Mouse (Mus musculus) embryonic facial prominence, embryonic 15.5 days (tissue): ENCODE data around the gene Gprc5d. TPM values are rescaled to one million over a fixed set of nuclear protein-coding genes. Genes with fewer than 3 reads are reported as not detected.
A peak's percentile ranks its signal among the peaks of the same experiment; 100 is the strongest.

Experiments
- ATAC-seq: fragments of 200-750 bp; cut with Nextera tagmentation; 2 replicates; pipeline ENCODE4 v1.8.0; 2017; ENCODE audit warnings: low read depth, moderate TSS enrichment; ENCODE audit not compliant: insufficient number of reproducible peaks, low FRiP score, low TSS enrichment
- H3K27ac ChIP-seq: fragments of 300-500 bp; sonication (generic); replicated peaks from 2 replicates; pipeline ENCODE4 v1.5.1; 2015; ENCODE audit warnings: mild to moderate bottlenecking, inconsistent platforms
- H3K27me3 ChIP-seq: fragments of 300-500 bp; sonication (generic); 2 replicates; pipeline ENCODE4 v1.6.1; 2015; ENCODE audit warnings: inconsistent platforms
- H3K36me3 ChIP-seq: fragments of 300-500 bp; sonication (generic); 2 replicates; pipeline ENCODE4 v1.6.1; 2015; ENCODE audit warnings: mild to moderate bottlenecking, inconsistent platforms
- H3K4me1 ChIP-seq: fragments of 300-500 bp; sonication (generic); 2 replicates; pipeline ENCODE4 v1.6.1; 2015; ENCODE audit warnings: inconsistent platforms
- H3K4me2 ChIP-seq: fragments of 300-500 bp; sonication (generic); replicated peaks from 2 replicates; pipeline ENCODE4 v1.6.1; 2015; ENCODE audit warnings: mild to moderate bottlenecking, inconsistent platforms
- H3K4me3 ChIP-seq: fragments of 300-500 bp; sonication (generic); replicated peaks from 2 replicates; pipeline ENCODE4 v1.5.1; 2015; ENCODE audit warnings: mild to moderate bottlenecking, inconsistent platforms
- H3K9ac ChIP-seq: fragments of 300-500 bp; sonication (generic); 2 replicates; pipeline ENCODE4 v1.6.1; 2015; ENCODE audit warnings: inconsistent platforms
- H3K9me3 ChIP-seq: fragments of 300-500 bp; sonication (generic); replicated peaks from 2 replicates; pipeline ENCODE4 v1.6.1; 2016; ENCODE audit warnings: inconsistent platforms
- WGBS: fragments of 180-500 bp; shearing (Covaris S2); methylation state at CpG from one replicate; pipeline ENCODE4 v1.1.7; 2015; 5-methylcytosine and 5-hydroxymethylcytosine counted together
- polyA plus RNA-seq: library from polyadenylated mRNA; unstranded; fragments of >200 nt; fragmentation: Nextera tagmentation; extraction: Ambion mirVana; gene quantifications from 2 replicates; pipeline ENCODE4 v1.2.1, GENCODE M21; 2015

The Gprc5d gene
- polyA plus RNA-seq, 1 experiment from 2014 or later = 2.8 TPM

GRCm38 (mm10) chr6:135066795-135067445, 51.2 kb downstream of the Gprc5d start:
- Histone ChIP-seq H3K36me3 (no peaks in the 10 kb centered on the region), H3K9me3 (no peaks in the 10 kb centered on the region), H3K9ac (no peak overlapping the region), H3K4me2 (no peak overlapping the region), H3K4me1 (peaks cover 13% of the 10 kb centered on the region), H3K27ac (no peak overlapping the region), H3K4me3 (no peak overlapping the region), H3K27me3 (peaks cover 3% of the 10 kb centered on the region; the same call in 1 of the 2 replicates)
- ATAC-seq = no peak
- WGBS = 30% methylated on average over 6 of the region's 6 CpGs

DNA sequence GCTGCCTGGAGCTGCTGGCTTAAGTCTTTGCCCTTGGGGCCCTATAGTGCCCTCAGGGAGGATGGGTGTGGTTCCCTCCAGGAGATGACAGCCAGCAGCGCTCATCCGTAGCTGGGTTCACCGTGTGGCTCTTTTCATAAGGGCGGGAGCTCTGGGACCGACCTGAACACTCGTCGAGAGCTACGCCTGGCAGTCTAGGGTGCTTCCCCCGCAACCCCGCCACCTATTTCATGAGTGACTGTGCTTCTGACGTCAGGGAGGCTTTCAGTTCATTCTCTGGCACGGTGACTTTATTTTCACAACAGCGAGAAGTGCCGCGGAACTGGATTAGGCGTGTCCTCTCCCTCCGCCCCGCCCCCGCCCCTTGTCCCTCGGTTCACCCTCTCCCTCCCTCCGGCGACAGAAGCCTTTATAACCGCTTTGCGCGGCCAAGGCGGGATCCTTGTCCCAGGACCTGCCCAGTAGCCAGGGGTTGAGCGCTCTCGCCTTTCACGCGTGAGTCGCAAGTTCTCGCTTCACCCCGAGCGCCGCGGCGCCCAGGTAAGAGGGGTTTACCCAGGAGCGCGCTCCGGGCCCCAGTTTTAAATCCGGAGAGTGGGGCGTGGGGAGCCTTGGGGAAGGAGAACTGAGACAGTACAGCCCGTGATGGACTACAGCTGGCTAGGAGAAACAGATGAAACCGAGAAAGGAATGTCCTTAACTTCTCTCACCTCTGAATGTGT, 52.7 kb downstream of the Gprc5d start, which contains the start of gene Gprc5a:
Gene Gprc5a (plus strand): TSS at position 416 of the 722 bp plus-strand sequence.
- H3K9me3 ChIP-seq = no peaks in the 10 kb centered on the region
- peak within 1 kb of the TSS; percentile 9 for H3K9ac ChIP-seq
- H3K27me3 ChIP-seq = peaks cover 3% of the 10 kb centered on the region; the same call in 1 of the 2 replicates
- WGBS = under 1% methylated on average over 44 of the region's 44 CpGs
- peak within 1 kb of the TSS; percentile 49 for H3K4me3 ChIP-seq
- H3K4me2 ChIP-seq = peak within 1 kb of the TSS; percentile 86
- no peak within 1 kb of the TSS for H3K27ac ChIP-seq
- peak; percentile 61 for ATAC-seq
- H3K36me3 ChIP-seq = no peaks in the 10 kb centered on the region
- H3K4me1 ChIP-seq = peaks cover 13% of the 10 kb centered on the region

DNA sequence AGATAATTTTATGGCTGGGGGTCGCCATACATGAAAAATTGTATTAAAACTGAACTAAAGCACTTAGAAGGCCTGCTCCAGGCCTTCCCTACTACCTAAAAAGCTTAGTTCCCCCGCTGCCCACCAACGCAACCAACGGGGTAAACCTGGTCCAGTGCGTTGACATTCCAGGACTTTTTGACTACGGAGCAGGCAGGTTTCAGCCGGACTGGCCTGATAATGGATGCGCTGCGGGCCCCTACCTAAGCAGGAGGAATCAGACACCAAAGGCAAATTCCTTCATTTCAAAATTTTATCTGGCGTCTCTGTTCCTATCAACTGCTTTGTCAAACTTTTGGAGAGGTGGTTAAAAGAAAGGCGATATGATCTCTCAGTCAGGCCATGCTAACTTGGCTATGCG, 53.5 kb downstream of the Gprc5d start:
- Histone ChIP-seq H3K27ac (no peak overlapping the region), H3K36me3 (no peaks in the 10 kb centered on the region), H3K4me2 (no peak overlapping the region), H3K9me3 (no peaks in the 10 kb centered on the region), H3K27me3 (peaks cover 3% of the 10 kb centered on the region; the same call in 1 of the 2 replicates), H3K4me1 (peaks cover 13% of the 10 kb centered on the region), H3K4me3 (no peak overlapping the region), H3K9ac (no peak overlapping the region)
- WGBS = 61% methylated on average over 12 of the region's 12 CpGs
- ATAC-seq = no peak

DNA sequence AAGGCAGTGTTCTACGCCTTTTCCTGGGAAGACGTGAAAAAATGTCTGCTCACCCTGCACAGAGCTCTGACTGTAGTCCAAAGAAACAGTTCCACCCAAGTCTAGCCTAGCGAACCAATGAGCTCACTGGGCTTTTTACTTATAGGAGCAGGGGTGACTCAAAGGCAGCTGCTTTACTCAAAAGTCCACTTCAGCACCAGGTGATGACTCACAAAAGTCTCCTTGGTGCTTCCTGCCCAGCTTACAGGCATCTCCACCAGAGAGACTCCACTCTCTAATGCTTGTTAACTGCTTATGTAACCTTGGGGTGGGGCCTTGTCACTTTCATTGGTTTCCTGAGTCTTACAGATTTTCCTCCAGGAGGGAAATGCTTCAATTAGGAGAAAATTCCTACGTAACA, 57.4 kb downstream of the Gprc5d start:
- H3K36me3 ChIP-seq = no peaks in the 10 kb centered on the region
- H3K4me3 ChIP-seq = no peak overlapping the region
- H3K4me1 ChIP-seq = peaks cover 8% of the 10 kb centered on the region; the same call in 1 of the 2 replicates
- no peak overlapping the region for H3K4me2 ChIP-seq
- no peak overlapping the region for H3K9ac ChIP-seq
- 92% methylated on average over 4 of the region's 4 CpGs for WGBS
- no peak overlapping the region for H3K27ac ChIP-seq
- H3K9me3 ChIP-seq = no peaks in the 10 kb centered on the region
- H3K27me3 ChIP-seq = no peaks in the 10 kb centered on the region
- no peak for ATAC-seq

Other genes with a start within 250 kb of the Gprc5d start
- gene Gpr19, start 219.7 kb downstream of the Gprc5d start, polyA plus RNA-seq = 6.8 and 7.4 TPM in 2 replicates
- 17.0 and 18.8 TPM in 2 replicates for gene Cdkn1b, start 197.9 kb downstream of the Gprc5d start, polyA plus RNA-seq
- gene Apold1, start 136.6 kb downstream of the Gprc5d start, polyA plus RNA-seq = 4.6 and 5.0 TPM in 2 replicates
- 101 and 108 TPM in 2 replicates for gene Ddx47, start 106.7 kb downstream of the Gprc5d start, polyA plus RNA-seq
- 6.8 and 8.3 TPM in 2 replicates for gene Gprc5a, start 52.6 kb downstream of the Gprc5d start, polyA plus RNA-seq
- 24.8 and 25.1 TPM in 2 replicates for gene Fam234b, start 79.7 kb upstream of the Gprc5d start, polyA plus RNA-seq
- gene Hebp1, start 79.7 kb upstream of the Gprc5d start, polyA plus RNA-seq = 10.7 and 11.4 TPM in 2 replicates
- gene Gsg1, start 136.1 kb upstream of the Gprc5d start, polyA plus RNA-seq = 2.1 and 2.6 TPM in 2 replicates
- 0.91 and 1.5 TPM in 2 replicates for gene Pbp2, start 192.1 kb upstream of the Gprc5d start, polyA plus RNA-seq
- 172 and 177 TPM in 2 replicates for gene Emp1, start 244.3 kb upstream of the Gprc5d start, polyA plus RNA-seq